Mouse (Mus musculus): ENCODE results near the gene Ppp2r5a. TPM values are rescaled to one million over a fixed set of nuclear protein-coding genes. Genes with fewer than 3 reads are reported as not detected.

The Ppp2r5a gene
- total and polyA plus RNA-seq, 3 experiments, result 40.3 to 96.7 (median 62.0) TPM

DNA sequence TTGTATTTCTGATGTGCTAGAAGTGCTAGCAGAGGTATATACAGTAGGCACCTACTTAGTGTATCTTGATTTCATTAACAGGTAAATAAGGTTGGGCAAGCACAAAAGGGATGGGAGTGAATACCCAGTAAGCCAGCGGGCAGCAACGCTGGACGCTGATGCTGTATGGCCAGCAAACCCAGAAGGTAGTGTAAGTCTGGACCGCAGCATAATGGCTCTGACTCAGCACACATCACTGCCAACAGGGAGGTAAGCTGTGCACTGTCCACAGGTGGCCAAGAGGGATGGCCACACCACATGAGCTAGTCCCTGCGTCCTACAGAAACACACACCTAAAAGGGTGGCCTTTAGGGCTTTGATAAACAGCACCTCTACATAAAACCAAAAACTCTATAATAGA, 52.7 kb downstream of the Ppp2r5a start:
- Histone ChIP-seq H3K4me2 (ENCODE audit: insufficient read depth, low read depth, poor library complexity, severe bottlenecking) (no peak overlapping the region), H3K27me3 (replicated peaks) (no peaks in the 10 kb centered on the region), H3K27ac (ENCODE audit: insufficient read depth, low read depth) (no peak overlapping the region), H3K36me3 (replicated peaks in 1 of 2; ENCODE audit: control insufficient read depth in 1 of 2, insufficient read depth in 1 of 2, low read length in 1 of 2) (peaks cover 67 to 83% of the 10 kb centered on the region in 2 experiments), H3K9ac (ENCODE audit: insufficient read depth, low read depth) (no peak overlapping the region), H3K4me3 (replicated peaks in 1 of 3; ENCODE audit: low read depth in 2 of 3, low read length in 2 of 3, poor library complexity in 1 of 3) (no peak overlapping the region), H3K79me2 (replicated peaks; ENCODE audit: control insufficient read depth, extremely low read depth, insufficient read depth, poor library complexity, severe bottlenecking) (no peaks in the 10 kb centered on the region), H3K4me1 (ENCODE audit: control insufficient read depth in 1 of 2, insufficient read depth in 2 of 2) (peaks cover 2 to 17% of the 10 kb centered on the region in 2 experiments; a peak in 3 of 4 replicates), H3K9me3 (replicated peaks; ENCODE audit: low read length) (no peaks in the 10 kb centered on the region)
- no peak for TF ChIP-seq SMC3 (IDR thresholded peaks at IDR 0.05; ENCODE audit: low read depth, low read length)
- dilution Hi-C loops (cut with MboI; ENCODE audit: extremely low pct_ligation_motif_present, extremely low pct_unique_long_range_greater_than_20kb, low sequenced_read_pairs), result no loop called here
- DNase-seq (ENCODE audit: extremely low read depth), result no peak
- in situ Hi-C loops (cut with MboI; ENCODE audit: low pct_ligation_motif_present, low pct_unique_long_range_greater_than_20kb, low sequenced_read_pairs), result no loop called here

DNA sequence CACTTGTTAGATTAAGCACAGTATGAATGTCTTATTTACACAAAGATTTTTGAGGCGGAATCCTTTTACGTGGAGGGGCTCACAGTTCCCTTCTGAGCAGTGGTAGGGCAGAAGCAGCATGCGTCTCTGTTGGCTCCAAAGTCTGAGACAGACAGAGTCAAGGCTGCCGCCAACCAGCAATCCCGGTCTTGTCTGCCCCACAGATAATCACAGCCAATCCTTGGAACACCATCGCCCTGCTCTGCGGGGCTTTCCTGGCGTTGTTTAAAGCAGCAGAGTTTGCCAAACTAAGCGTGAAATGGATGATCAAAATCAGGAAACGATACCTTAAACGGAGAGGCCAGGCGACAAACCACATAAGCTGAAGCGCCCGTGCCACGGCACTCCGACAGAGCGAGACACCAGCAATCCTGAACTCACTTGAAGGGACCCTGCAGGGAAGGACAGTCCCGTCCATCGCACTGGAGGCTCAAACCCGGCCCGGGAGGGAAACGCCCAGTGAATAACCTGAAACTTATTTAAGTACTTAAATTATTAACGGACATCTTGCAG, 53.5 kb downstream of the Ppp2r5a start:
- in situ Hi-C loops (cut with MboI; ENCODE audit: low pct_ligation_motif_present, low pct_unique_long_range_greater_than_20kb, low sequenced_read_pairs), result loop anchor here (25.0 kb wide), 1 partner anchor 463 kb away; the partner anchor contains the start of gene Nek2
- Histone ChIP-seq H3K36me3 (replicated peaks in 1 of 2; ENCODE audit: control insufficient read depth in 1 of 2, insufficient read depth in 1 of 2, low read length in 1 of 2) (peaks cover 70 to 85% of the 10 kb centered on the region in 2 experiments), H3K4me1 (ENCODE audit: control insufficient read depth in 1 of 2, insufficient read depth in 2 of 2) (peaks cover 2 to 17% of the 10 kb centered on the region in 2 experiments; a peak in 3 of 4 replicates), H3K4me2 (ENCODE audit: insufficient read depth, low read depth, poor library complexity, severe bottlenecking) (no peak overlapping the region), H3K27ac (ENCODE audit: insufficient read depth, low read depth) (no peak overlapping the region), H3K9me3 (replicated peaks; ENCODE audit: low read length) (no peaks in the 10 kb centered on the region), H3K27me3 (replicated peaks) (no peaks in the 10 kb centered on the region), H3K79me2 (replicated peaks; ENCODE audit: control insufficient read depth, extremely low read depth, insufficient read depth, poor library complexity, severe bottlenecking) (no peaks in the 10 kb centered on the region), H3K9ac (ENCODE audit: insufficient read depth, low read depth) (no peak overlapping the region), H3K4me3 (replicated peaks in 1 of 3; ENCODE audit: low read depth in 2 of 3, low read length in 2 of 3, poor library complexity in 1 of 3) (no peak overlapping the region)
- dilution Hi-C loops (cut with MboI; ENCODE audit: extremely low pct_ligation_motif_present, extremely low pct_unique_long_range_greater_than_20kb, low sequenced_read_pairs), result no loop called here
- TF ChIP-seq SIN3A (IDR thresholded peaks at IDR 0.05; ENCODE audit: low read length) (no peak), ELF1 (IDR thresholded peaks at IDR 0.05; ENCODE audit: low read depth, low read length) (no peak), MAX (IDR thresholded peaks at IDR 0.05; ENCODE audit: low read length) (no peak), BHLHE40 (IDR thresholded peaks at IDR 0.05; ENCODE audit: low read depth, low read length) (peak; percentile 85), GABPA (IDR thresholded peaks at IDR 0.05; ENCODE audit: insufficient replicate concordance, low read depth, low read length) (no peak), E2F4 (IDR thresholded peaks at IDR 0.05; ENCODE audit: insufficient replicate concordance, low read depth, low read length) (no peak), IRF4 (IDR thresholded peaks at IDR 0.05; ENCODE audit: low read depth, low read length) (peak; percentile 59), RCOR1 (conservative IDR thresholded peaks at IDR 0.05; ENCODE audit: low read depth, low read length) (no peak), ZMIZ1 (IDR thresholded peaks at IDR 0.05; ENCODE audit: low read depth, low read length) (no peak), MAZ (IDR thresholded peaks at IDR 0.05; ENCODE audit: low read depth, low read length) (no peak), POLR2A (IDR thresholded peaks at IDR 0.05; ENCODE audit: low read depth, low read length) (no peak)
- DNase-seq (ENCODE audit: extremely low read depth), result peak; percentile 35

DNA sequence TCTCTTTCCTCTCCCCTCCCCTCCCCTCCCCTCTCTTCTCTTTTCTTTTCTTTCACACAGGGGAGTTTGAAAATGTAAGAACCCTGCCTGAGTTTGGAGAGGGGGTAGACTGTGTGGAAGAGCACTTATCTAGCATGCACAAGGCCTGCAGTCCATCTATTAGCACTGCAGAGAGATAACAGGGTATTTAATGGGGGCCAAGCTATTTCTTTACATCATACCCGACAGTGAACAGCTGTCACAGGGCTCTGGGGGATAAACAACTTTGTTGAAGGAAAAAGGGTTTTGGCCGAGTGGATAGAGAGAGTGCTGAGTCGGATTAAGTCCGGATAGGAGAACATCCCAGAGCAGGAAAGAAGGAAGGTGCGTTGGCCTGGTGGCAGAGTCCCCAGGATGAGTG, 54.1 kb downstream of the Ppp2r5a start:
- no peaks in the 10 kb centered on the region for H3K27me3 ChIP-seq (replicated peaks)
- peaks cover 2 to 17% of the 10 kb centered on the region in 2 experiments; a peak in 3 of 4 replicates for H3K4me1 ChIP-seq (ENCODE audit: control insufficient read depth in 1 of 2, insufficient read depth in 2 of 2)
- H3K4me2 ChIP-seq (ENCODE audit: insufficient read depth, low read depth, poor library complexity, severe bottlenecking), result no peak overlapping the region
- no peak for TF ChIP-seq MEF2A (IDR thresholded peaks at IDR 0.05; ENCODE audit: borderline replicate concordance, low read depth, low read length)
- TF ChIP-seq NRF1 (IDR thresholded peaks at IDR 0.05; ENCODE audit: low read depth, low read length), result no peak
- no peak for TF ChIP-seq TBP (conservative IDR thresholded peaks at IDR 0.05; ENCODE audit: low read depth, low read length)
- no peak for TF ChIP-seq ELF1 (IDR thresholded peaks at IDR 0.05; ENCODE audit: low read depth, low read length)
- no peak for TF ChIP-seq MAZ (IDR thresholded peaks at IDR 0.05; ENCODE audit: low read depth, low read length)
- no peak for TF ChIP-seq MAX (IDR thresholded peaks at IDR 0.05; ENCODE audit: low read length)
- TF ChIP-seq SMC3 (IDR thresholded peaks at IDR 0.05; ENCODE audit: low read depth, low read length), result no peak
- no peak for TF ChIP-seq JUN (IDR thresholded peaks at IDR 0.05; ENCODE audit: insufficient read depth, low read depth, low read length)
- TF ChIP-seq MAFK (IDR thresholded peaks at IDR 0.05; ENCODE audit: insufficient replicate concordance, low read length), result no peak
- TF ChIP-seq ZNF384 (IDR thresholded peaks at IDR 0.05; ENCODE audit: low read depth, low read length), result no peak
- no peak for TF ChIP-seq EP300 (IDR thresholded peaks at IDR 0.05; ENCODE audit: low read length)
- TF ChIP-seq HCFC1 (IDR thresholded peaks at IDR 0.05; ENCODE audit: low read depth, low read length), result no peak
- TF ChIP-seq BHLHE40 (IDR thresholded peaks at IDR 0.05; ENCODE audit: low read depth, low read length), result no peak
- TF ChIP-seq IRF4 (IDR thresholded peaks at IDR 0.05; ENCODE audit: low read depth, low read length), result no peak
- no peak for TF ChIP-seq UBTF (IDR thresholded peaks at IDR 0.05; ENCODE audit: low read depth, low read length)
- TF ChIP-seq POLR2AphosphoS2 (IDR thresholded peaks at IDR 0.05; ENCODE audit: low read depth, low read length), result no peak
- TF ChIP-seq PAX5 (IDR thresholded peaks at IDR 0.05; ENCODE audit: low read length), result no peak
- TF ChIP-seq RCOR1 (conservative IDR thresholded peaks at IDR 0.05; ENCODE audit: low read depth, low read length), result no peak
- TF ChIP-seq CHD2 (IDR thresholded peaks at IDR 0.05; ENCODE audit: low read length), result no peak
- dilution Hi-C loops (cut with MboI; ENCODE audit: extremely low pct_ligation_motif_present, extremely low pct_unique_long_range_greater_than_20kb, low sequenced_read_pairs), result no loop called here
- no peak overlapping the region for H3K9ac ChIP-seq (ENCODE audit: insufficient read depth, low read depth)
- H3K27ac ChIP-seq (ENCODE audit: insufficient read depth, low read depth), result no peak overlapping the region
- in situ Hi-C loops (cut with MboI; ENCODE audit: low pct_ligation_motif_present, low pct_unique_long_range_greater_than_20kb, low sequenced_read_pairs), result loop anchor here (25.0 kb wide), 1 partner anchor 463 kb away; the partner anchor contains the start of gene Nek2
- no peak for DNase-seq (ENCODE audit: extremely low read depth)
- no peaks in the 10 kb centered on the region for H3K79me2 ChIP-seq (replicated peaks; ENCODE audit: control insufficient read depth, extremely low read depth, insufficient read depth, poor library complexity, severe bottlenecking)
- no peaks in the 10 kb centered on the region for H3K9me3 ChIP-seq (replicated peaks; ENCODE audit: low read length)
- H3K36me3 ChIP-seq (replicated peaks in 1 of 2; ENCODE audit: control insufficient read depth in 1 of 2, insufficient read depth in 1 of 2, low read length in 1 of 2), result peaks cover 70 to 85% of the 10 kb centered on the region in 2 experiments
- no peak overlapping the region for H3K4me3 ChIP-seq (replicated peaks in 1 of 3; ENCODE audit: low read depth in 2 of 3, low read length in 2 of 3, poor library complexity in 1 of 3)

Measured in CH12.LX (cell line).